Mouse (Mus musculus) c-Kit-positive CD71-positive TER-119-negative erythroid progenitor cells, embryonic 14.5 days (primary cell): Measurements from ENCODE around the gene Cacna1c.

Experiments used
- DNase-seq: peaks from one replicate; pipeline ENCODE4 v3.0.0-alpha.2; 2013; ENCODE audit warnings: low read depth

Cacna1c gene

GRCm38 (mm10) chr6:119004596-119004995 lies 191.6 kb downstream of the Cacna1c start:
- no peak for DNase-seq

DNA sequence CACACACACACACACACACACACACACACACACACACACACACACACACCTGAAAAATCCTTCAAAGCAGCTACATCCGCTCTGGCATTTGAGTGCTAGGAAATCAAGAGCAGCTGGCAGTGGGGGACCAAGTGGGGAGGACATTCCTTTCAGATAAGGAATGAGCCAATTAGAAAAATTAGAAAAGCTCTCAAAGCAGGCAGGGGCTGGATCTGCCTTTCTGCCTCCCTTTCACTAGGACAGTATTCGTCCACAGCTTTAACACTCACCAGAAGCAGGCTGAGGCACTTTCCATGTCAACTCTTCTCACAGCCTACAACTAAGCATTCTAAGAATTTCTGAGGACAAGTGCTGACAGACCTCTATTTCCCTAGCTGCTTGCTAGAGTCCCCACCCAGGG lies 194.8 kb downstream of the Cacna1c start:
- DNase-seq: no peak

- DNase-seq: no peak
These were observed 196.0 kb downstream of the Cacna1c start for GRCm38 (mm10) chr6:119000255-119000654.

DNA sequence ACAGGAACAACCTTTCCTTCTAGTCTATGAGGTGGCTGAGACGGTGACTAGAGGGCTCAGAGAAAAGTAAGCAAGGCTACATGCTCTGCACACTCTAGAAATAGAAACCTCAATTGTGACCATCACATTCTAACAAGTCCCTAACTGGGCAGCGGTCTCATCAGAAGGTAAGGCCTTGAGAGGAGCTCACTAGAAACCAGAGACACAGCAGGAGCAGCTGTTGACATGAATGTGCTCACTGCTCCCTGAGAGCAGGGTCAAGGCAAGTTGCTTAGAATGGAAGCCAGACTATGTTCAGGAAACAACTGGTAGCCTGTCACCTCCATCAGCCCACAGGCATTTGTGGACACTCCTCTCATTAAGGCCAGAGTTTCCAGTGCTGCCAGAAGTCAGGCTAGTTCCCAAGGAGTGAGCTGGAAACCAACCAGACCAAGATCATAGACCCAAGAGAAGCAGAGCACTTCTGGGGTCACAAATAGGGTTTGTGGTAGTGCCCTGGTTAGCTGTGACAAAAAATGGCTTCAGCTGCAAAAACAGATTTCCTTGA lies 196.8 kb downstream of the Cacna1c start:
- no peak for DNase-seq

DNA sequence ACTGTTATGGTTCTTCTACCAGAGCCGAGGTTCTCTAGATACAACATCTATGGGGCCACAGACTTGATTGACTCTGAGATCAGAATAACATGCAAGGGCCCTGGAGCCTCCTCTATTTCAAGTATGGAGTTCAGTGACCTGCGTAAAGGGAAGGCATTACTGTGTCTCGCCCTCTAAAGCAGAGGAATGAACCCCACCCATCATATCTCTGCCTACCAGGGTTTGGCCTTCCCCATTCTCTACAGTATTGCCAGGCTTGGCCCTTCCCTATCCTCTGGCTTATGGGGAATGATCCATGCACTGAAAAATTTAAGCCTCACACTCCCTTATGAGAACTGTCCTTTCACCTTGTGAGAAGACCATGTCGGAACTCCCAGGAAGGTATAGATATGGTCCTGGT lies 198.8 kb downstream of the Cacna1c start:
- no peak for DNase-seq

- no peak for DNase-seq
These were observed 201.8 kb downstream of the Cacna1c start for GRCm38 (mm10) chr6:118994272-118995061.

DNA sequence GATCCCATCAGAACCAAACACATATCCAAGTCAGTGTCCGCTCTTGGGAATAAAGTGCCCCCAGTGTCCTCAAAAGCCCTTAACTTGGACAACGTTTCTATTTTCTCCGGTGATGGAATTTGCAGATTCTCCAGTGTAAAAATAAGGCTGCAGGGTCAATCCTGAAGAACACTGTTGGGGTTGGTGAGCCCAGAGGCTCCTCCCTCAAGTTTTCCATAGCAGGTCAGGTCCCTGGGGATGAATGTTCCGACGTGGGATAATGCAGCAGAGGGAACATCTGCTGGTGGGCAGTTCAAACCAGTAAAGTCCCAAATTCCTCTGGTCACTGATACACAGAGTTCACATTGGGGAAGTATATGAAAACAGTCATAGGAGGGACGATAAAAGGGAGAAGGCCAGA lies 203.8 kb downstream of the Cacna1c start:
- no peak for DNase-seq

DNA sequence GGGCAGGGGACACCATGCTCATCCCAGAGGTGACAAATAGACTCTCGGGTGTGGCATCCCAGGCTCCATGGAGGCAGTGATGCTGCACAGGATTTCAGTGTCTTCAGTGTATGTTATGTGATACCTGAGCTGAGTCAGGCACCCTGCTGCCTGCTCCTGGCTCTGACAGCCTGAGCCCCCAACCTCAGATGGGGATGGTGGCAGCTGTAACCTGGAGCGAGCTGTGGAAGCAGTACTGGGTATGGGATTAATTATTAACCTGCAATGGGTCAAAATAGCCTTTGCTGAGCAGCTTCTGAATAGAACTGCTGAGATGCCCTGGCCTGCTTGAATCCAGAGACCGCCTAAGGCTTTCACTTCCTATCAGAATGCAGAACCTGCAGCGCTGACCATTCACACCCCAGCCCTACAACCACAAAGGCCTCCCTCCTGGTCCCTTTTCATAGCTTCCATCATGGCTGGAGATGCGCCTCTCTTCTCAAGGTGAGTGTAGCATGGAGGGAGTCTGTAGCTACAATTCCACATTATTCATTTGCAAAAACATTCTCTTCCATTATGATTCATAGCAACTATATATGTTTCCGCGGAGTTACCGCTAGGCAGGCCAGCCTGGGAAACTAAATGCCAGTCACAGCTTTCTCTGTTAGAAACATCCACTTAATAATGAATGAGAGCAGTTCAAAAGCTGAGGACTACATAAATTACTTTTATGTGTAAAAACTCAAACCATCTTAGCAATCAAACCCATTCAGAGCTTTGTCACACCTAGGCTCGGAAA lies 206.0 kb downstream of the Cacna1c start:
- no peak for DNase-seq

DNA sequence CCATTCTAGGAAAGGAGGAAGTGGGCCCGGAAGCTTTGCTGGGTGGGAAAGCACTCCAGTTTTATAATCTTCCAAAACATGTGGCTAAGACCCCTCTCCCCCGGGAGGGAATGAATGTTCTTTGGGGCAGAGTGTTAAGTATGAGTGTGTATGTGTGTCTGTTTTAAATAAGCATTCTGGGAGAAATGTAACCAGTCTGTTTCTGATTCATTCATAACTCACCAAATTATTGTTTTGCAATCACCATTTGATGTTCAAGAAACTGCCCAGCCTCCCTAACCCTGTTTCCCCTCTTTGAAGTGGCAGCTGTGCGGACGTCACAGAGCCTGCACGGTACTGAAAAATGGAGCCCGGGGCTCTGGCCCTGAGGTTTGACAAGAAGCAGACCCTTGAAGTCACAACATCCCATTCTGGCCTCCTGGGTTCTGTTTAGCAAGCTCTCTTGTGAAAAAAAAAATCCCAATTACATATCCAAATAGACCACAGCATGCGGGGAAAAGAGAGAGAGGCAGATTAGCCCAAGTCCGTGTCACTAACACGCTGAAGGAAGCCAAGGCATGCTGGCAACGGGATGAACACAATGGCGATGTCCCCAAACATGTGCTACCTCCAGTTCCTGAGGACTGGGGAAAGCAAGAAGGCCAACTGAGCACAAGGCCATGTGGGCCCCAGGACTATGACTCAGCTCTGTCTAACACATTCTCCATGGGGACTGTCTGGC lies 211.9 kb downstream of the Cacna1c start:
- no peak for DNase-seq

GRCm38 (mm10) chr6:118983471-118984040 lies 212.7 kb downstream of the Cacna1c start:
- DNase-seq: no peak

GRCm38 (mm10) chr6:118980265-118980664 lies 216.0 kb downstream of the Cacna1c start:
- DNase-seq: no peak

DNA sequence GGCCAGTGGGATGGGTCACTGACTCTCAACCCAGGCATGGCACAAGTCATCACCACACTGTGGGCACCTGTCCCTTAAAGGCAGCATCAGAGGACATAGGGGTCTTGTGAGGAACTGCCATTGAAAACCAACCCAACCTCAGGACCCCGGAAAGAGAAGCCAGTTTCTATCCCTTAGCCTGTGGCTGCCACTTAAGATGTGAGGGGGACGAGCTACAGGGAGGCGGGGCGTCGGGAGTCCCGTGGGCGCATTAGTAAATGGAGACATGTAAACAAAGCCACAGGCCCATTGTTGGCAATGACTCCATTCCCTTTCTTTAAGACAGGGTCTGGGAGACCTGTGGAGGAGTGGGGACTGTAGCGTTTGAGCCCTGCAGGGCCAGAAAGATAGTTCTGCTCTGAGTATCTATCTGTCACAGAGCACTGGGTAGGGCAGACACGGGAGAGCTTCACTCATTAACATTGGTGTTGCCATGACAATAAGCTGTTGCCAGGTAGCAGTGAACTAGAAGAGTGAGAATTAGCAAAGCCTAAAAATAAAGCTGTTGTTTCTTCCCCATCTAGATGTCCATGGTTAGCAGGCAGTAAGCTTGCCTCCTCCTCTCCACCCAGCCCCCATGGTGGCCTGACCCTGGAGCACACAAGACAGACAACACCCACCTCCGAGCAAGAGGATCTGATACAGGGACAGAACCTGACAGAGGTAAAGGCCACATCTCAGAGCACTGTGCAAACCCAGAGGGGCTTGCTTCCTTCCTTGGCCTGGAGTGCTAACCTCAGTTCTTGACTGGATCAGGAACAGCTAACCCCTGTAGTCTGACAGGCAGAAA lies 218.6 kb downstream of the Cacna1c start:
- no peak for DNase-seq

DNA sequence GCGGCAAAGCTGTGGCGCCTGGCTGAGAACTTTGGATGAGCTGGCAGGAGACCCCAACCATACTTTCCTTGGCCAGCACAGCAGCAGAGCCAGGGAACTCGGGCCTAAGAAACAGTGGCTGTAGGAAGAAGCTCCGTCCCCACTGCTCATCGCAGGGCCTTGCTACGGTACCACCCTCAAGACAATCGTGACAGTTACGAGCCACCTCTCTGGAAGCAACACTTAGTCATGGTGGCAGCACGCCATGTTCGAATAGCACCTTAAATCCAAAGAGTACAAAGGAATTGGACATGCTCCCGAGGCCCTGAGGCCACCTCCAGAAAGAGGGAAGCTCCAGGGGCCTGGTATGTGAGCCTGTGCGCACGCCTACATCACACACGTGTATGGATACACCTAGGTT lies 219.6 kb downstream of the Cacna1c start:
- DNase-seq: no peak

DNA sequence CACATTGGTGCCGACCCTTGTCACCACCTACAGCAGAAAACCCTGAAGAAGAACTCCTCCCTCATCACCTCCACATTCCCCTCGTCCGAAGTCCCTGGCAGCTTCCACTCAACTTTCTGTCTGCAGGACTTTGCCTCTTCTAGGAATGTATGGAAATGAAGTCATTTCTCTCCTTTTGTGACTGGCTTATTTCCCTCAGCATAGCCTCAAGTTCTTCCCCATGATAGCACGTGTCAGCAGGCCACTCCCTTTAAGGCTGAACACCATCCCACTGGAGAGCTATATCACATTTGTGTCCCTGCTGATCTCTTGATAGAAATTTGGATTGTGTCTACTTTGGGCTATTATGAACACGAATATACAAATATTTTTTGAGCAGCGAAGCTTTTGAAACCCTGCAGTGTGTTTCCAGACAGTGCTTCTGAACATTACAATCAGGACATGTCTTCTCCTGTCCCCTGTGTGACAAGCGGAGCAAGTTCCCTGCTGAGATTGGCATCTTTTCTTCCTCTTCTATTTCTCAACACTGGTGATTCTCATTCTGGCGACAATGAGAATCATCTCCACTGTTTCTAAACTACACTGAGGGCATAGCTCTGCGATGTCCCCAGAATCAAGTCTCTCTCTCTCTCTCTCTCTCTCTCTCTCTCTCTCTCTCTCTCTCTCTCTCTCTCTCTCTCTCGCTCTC lies 224.2 kb downstream of the Cacna1c start:
- DNase-seq: no peak

DNA sequence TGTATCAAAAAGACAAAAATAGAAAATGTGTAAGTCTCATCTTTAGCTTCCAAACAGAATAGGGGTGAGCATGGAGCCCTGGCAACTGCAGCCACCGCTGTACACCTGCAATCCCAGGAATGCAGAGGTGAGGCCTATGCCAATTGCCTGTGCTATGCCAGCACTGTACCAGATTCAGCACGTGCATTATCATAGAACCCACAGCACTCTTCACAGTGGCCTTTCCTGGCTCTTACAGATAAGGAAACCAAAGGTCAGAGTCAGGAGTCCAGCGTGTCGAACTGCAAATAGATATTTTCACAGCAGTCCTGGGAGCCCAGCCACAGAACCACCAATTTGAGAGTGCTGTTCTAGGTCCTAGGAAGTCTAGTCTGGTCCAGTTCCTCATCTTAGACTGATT lies 227.4 kb downstream of the Cacna1c start:
- no peak for DNase-seq

- no peak for DNase-seq
These were observed 229.3 kb downstream of the Cacna1c start for GRCm38 (mm10) chr6:118966904-118967303.

GRCm38 (mm10) chr6:118965577-118965976 lies 230.6 kb downstream of the Cacna1c start:
- DNase-seq: no peak

DNA sequence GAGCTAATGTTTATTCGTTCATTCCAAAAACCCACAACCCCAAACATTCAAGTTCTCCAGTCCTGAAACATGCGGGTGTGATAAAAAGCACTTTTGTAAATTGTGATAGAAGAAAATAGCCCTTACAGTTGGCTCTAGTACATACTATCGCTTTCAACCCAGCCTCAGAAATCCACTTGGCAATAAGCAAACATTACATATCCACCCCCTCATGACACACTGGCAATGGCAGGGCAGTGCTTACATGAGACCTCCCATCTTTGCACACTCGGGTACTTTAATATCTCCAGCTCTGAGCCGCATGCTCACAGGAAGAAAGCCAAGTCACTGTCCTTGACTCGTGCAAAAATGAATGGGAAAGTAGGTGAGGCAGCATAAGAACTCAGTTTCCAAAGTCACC lies 232.4 kb downstream of the Cacna1c start:
- DNase-seq: no peak

DNA sequence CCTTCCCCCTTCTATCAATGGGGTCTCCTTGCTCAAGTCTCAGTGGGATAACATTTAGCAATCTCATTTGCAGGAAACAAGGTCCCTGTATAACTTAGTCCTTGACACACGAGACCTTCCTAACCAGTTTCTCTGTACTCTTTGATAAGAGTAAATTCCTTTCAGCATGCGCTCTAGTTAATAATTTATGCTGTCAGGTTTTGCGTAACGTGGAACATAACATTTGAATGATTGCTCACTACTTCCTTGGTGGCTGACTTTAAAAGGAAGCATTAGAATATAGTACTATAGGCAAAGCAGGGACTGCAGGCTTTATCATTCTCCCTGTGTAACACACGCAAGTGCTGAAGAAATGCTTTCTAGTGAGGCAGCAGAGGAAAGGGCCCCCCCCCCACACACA lies 232.9 kb downstream of the Cacna1c start:
- no peak for DNase-seq

GRCm38 (mm10) chr6:118958529-118958928 lies 237.7 kb downstream of the Cacna1c start:
- no peak for DNase-seq

GRCm38 (mm10) chr6:118956234-118956633 lies 240.0 kb downstream of the Cacna1c start:
- no peak for DNase-seq
